Mouse (Mus musculus) erythroblast, embryonic 14.5 days (primary cell): ENCODE results near the gene Map3k13.

Source experiments
- GATA1 ChIP-seq: IDR thresholded peaks from 2 replicates; pipeline ENCODE4 v1.6.1; 2012; ENCODE audit warnings: low read length, inconsistent platforms, mixed read lengths
- TAL1 ChIP-seq: IDR thresholded peaks from 3 replicates; pipeline ENCODE4 v1.6.1; 2012; ENCODE audit warnings: low read length, inconsistent platforms, mixed read lengths

- TF ChIP-seq GATA1 (no peak), TAL1 (no peak)
Measured at GRCm38 (mm10) chr16:21787516-21788353, 6.4 kb upstream of the Map3k13 start, which contains the start of gene Ehhadh.
